Mouse (Mus musculus) left cerebral cortex, adult 11 months (tissue): ENCODE results near the gene Erp44.

Source experiments
- DNase-seq: peaks from one replicate; pipeline ENCODE4 v3.0.0; 2022; ENCODE audit warnings: low spot score

The Erp44 gene

GRCm38 (mm10) chr4:48236721-48237120 is 42.6 kb downstream of the Erp44 start:
- DNase-seq: no peak

GRCm38 (mm10) chr4:48226800-48227199 is 52.6 kb downstream of the Erp44 start:
- DNase-seq: no peak

GRCm38 (mm10) chr4:48225604-48226003 is 53.8 kb downstream of the Erp44 start:
- no peak for DNase-seq

GRCm38 (mm10) chr4:48225173-48225572 is 54.2 kb downstream of the Erp44 start:
- peak; percentile 33 for DNase-seq

GRCm38 (mm10) chr4:48203564-48203963 is 75.8 kb downstream of the Erp44 start:
- DNase-seq: no peak

GRCm38 (mm10) chr4:48198447-48198846 is 80.9 kb downstream of the Erp44 start:
- DNase-seq: no peak

- DNase-seq: no peak
These were observed 81.4 kb downstream of the Erp44 start for GRCm38 (mm10) chr4:48197925-48198324.

- DNase-seq: no peak
These were observed 97.1 kb downstream of the Erp44 start for GRCm38 (mm10) chr4:48182115-48182806.

GRCm38 (mm10) chr4:48181366-48181765 is 98.0 kb downstream of the Erp44 start:
- DNase-seq: no peak

- no peak for DNase-seq
These were observed 98.4 kb downstream of the Erp44 start for GRCm38 (mm10) chr4:48180922-48181321.

- DNase-seq: no peak
These were observed 103.7 kb downstream of the Erp44 start for GRCm38 (mm10) chr4:48175666-48176065.

- no peak for DNase-seq
These were observed 115.5 kb downstream of the Erp44 start for GRCm38 (mm10) chr4:48163851-48164250.

GRCm38 (mm10) chr4:48160386-48160785 is 119.0 kb downstream of the Erp44 start:
- no peak for DNase-seq

GRCm38 (mm10) chr4:48155864-48156263 is 123.5 kb downstream of the Erp44 start:
- DNase-seq: no peak

GRCm38 (mm10) chr4:48153229-48153628 is 126.1 kb downstream of the Erp44 start:
- DNase-seq: peak; percentile 7

GRCm38 (mm10) chr4:48149492-48149891 is 129.9 kb downstream of the Erp44 start:
- DNase-seq: no peak
